Mouse (Mus musculus) heart, adult 2 months (tissue): ENCODE measurements around the gene Prpf3.
A peak's percentile ranks its signal among the peaks of the same experiment; 100 is the strongest.

Experiments used
- CTCF ChIP-seq: fragments of 200-600 bp; IDR thresholded peaks from 2 replicates; pipeline ENCODE4 v1.8.1; 2022; ENCODE audit warnings: antibody characterized with exemption, mild to moderate bottlenecking, moderate library complexity
- POLR2A ChIP-seq: fragments of 200-500 bp; IDR thresholded peaks from 2 replicates; pipeline ENCODE4 v1.6.1; 2011; ENCODE audit warnings: mild to moderate bottlenecking, low read depth, low read length, control low read depth; ENCODE audit not compliant: insufficient read depth

GRCm38 (mm10) chr3:95818026-95818511 lies 37.6 kb downstream of the Prpf3 start:
- TF ChIP-seq POLR2A (peak; percentile 53), CTCF (no peak)
